Mouse (Mus musculus): Measurements from ENCODE around the gene Pak4.
A peak's percentile ranks its signal among the peaks of the same experiment; 100 is the strongest.
"Not testable (repeated sequence)": the region's sequence is repeated elsewhere in the genome, so short reads cannot be mapped to it uniquely, and the experiment has no call there.

The Pak4 gene

DNA sequence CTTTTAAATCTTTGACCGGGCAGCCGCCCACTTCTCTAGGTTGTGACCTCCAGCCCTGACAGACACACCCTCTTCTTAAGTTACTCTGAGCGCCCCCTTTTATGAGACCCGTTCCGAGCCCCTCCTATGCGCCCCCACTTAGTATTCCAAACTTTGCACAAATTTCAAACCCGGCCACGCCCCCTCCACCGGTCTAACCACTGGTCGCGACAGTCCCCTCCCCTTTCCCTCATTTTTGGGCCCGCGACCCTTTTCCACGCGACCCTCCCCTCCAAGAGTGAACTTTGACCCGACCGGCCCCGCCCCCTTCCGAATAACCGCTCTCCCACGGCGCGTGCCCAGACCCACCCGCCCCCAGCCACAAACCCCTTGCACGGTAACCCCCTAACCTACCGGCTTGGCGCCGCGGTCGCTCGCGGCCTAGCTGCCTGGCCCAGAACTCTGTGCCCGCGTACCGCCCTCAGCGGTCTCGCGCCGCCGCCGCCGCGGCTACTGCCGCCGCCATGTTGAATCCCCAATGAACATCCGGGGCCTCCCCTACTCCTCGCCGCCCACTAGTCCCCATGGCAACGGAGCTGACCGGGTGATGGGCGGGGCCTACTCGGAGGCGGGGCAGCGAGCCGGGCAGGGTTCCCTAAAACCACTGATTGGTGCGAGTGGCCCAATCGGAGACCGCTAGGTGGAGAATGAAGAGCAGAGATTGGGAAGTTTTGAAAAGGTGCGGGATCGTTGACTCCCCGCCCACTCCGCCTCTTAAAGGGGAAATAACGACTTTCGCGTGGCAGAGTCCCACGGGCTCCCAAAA lies at the start of gene Pak4, which contains the start of gene Samd4b:
Gene Pak4, minus strand, starts transcription at position 544 of the 805 bp plus-strand sequence.
Gene Samd4b, minus strand, starts transcription at position 503 of the 805 bp plus-strand sequence.
- DNase-seq (ENCODE audit: low spot score in 2 of 2), result peak; percentile 99 to 100

DNA sequence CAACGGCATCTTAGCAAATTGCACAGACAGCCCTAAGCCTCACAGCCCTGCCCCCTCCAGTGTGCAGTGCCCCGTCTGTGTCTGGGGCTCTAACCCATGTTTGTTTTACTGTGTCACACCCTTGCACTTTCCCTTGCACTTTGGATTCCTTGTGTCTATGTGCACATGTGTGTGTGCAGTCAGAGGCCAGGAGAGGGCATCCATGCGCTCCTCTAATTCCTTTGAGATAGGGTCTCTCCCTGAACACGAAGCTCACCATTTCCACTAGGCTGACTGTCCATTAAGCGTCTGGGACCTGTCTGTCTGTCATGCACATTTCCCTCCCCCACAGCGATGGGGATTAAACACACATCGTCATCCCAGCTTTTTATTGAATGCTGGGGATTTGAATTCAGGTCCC lies 49.0 kb upstream of the Pak4 start:
- peak in 1 of 2 experiments; percentile 18 for DNase-seq (ENCODE audit: low spot score in 2 of 2)

DNA sequence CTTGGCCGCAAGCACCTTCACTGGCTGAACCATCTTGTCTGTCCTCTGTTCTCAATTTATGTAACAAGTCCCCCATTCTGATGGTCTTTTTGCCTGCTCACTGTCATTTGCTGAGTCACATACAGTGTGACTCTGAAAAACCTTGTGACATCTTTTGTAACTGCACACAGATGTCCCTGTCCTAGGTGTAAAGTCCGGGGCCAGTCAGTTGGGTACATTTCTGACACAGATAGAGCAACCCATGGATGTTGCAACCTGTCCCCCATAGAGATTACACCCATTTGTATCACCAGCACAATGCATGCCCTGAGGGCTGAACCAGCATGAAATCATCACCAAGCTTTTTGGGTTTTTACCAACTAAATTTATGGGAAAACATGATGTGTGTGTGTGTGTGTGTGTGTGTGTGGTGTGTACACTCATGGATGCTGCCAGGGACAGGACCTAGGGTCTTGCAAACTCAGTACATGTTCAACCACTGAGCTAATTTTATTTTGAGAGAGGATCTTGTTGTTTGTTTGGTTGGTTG lies 48.0 kb upstream of the Pak4 start:
- no peak for DNase-seq (ENCODE audit: low spot score in 2 of 2)

DNA sequence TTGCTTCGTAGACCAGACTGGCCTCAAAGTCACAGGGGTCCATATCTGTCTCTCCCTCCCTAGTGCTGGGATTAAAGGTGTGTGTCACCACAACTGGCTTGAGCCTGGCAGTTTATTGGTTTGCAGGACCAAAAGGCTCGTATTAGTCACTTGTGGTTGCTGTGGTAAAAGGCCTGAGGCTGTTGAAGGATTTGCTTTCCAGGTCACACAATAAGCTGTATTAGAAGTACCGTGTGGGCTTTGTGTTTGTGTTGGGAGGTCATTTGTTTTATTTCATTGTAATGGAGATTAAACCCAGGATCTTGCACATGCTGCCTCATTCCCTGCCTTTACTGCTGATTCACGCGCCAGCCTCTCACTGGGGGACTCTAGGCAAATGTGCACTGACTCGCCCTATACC lies 47.4 kb upstream of the Pak4 start:
- no peak for DNase-seq (ENCODE audit: low spot score in 2 of 2)

DNA sequence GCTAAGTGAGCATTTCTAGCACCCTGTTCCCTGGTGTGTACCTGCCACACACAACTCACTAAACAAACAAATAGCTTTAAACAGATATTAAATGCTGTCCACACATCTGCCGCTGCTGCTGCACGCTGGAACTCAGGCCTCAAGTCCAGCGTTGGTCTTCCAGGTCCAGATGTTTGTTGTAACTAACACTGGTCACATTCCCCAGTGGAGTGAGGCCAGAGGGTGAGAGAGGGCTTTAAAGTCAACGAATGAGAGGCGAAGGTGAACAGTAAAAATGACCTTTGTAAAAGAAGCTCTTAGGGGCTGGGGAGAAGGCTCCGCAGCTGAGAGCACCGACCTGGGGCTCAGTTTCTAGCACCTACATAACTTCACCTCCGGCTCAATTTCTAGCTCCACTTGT lies 43.6 kb upstream of the Pak4 start:
- DNase-seq (ENCODE audit: low spot score in 2 of 2), result no peak

DNA sequence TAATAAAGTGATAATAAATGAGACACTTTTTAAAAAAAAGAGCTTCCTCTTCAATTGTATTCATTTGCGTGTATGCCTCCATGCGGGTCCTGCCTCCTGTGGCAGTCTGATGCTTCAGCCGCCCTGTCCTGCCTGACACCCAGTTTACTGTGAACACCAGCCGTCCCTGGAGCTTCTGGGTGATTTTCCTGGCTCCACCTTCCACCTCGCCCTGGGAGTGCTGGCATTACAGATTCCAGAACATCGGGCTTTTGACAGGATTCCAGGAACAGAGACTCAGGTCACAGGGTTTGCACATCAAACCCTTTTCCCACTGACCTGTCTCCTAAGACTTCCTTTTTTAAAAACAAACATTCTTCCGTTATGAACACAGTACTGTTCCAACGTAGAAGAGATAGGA lies 39.5 kb upstream of the Pak4 start:
- DNase-seq (ENCODE audit: low spot score in 2 of 2), result no peak

DNA sequence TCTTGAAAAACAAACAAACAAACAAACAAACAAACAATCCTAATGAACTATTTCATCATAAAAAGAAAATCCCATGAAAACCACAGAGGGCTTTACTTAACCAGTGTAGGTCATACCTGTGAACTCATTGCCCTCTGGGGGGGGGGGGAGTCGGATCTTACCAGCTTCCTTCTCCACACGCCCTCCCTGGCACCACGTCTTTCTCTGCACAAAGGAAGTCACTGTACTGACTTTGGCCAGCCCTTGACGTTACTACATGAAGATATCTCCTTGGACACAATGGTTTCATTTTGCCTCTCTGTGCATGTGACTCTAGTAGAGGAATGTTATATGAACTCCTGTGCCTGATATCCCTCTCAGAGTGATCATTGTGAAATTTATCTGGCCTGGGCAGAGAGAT lies 36.1 kb upstream of the Pak4 start:
- no peak for DNase-seq (ENCODE audit: low spot score in 2 of 2)

DNA sequence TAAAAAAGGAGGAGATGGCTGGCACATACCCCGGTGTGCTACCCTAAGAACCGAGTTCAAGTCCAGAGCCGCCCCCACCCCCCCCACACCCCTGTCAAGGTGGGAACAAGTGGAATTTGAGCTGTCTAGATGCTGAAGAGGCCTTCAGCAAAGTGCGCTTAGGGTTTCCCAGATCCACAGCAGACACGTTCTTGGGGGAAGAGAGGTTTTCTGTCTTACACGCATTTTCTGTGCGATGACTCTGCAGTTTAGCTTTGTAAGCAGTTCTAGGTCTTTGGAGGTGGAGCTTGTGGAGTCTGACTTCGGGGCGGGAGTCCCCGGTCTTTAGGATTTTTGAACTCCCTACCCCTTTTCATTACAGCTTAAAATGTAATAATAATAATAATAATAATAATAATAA lies 33.1 kb upstream of the Pak4 start, which contains the start of gene Acp7:
Gene Acp7, minus strand, starts transcription at position 260 of the 400 bp plus-strand sequence.
- no peak for DNase-seq (ENCODE audit: low spot score in 2 of 2)

DNA sequence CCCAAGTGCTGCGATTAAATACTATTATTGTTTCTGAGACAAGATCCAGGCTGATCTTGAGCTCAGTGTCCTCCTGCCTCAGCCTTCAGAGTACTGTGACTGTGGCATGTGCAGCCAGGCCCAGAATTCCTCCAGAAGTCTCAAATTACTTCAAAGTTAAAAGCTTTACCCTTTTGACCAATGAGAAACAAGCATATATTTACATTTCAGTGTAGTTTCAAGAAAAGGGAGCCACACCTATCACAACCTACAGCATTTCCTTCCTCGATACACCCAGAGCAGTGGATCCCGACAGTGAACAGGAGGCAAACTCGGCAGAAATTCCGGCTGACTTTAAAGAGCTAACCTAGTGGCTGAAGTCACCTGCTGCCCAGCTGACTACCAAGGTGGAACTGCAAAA lies 26.8 kb upstream of the Pak4 start:
- DNase-seq (ENCODE audit: low spot score in 2 of 2), result no peak

DNA sequence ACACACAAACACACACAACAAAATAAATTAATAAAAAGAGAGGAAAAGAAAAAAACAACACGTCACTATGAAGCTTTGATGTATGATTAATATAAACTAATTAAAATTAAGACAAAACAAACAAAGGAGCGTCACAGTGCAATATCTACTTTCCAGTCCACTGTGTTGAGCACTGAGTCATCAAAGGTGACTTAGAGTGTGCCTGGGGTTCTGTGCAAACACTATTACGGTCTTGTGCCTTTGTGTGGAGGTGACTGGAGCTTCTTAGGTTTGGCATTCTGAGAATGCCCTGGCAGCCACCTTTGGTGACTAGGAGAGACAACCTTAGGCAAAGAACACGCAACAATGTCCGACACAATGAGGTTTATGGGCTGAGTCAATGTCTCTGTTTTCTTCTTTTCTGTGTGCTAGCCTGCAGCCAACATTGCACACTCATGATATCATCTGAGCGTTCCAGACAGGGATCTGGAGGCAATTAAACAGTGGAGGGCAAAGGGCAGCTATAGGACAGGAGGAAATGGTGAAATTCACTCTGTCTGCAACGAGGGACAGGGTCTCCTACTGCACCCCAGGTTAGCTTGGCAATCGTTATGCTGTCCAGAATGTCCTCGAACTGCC lies 21.2 kb upstream of the Pak4 start:
- DNase-seq (ENCODE audit: low spot score in 2 of 2), result no peak

DNA sequence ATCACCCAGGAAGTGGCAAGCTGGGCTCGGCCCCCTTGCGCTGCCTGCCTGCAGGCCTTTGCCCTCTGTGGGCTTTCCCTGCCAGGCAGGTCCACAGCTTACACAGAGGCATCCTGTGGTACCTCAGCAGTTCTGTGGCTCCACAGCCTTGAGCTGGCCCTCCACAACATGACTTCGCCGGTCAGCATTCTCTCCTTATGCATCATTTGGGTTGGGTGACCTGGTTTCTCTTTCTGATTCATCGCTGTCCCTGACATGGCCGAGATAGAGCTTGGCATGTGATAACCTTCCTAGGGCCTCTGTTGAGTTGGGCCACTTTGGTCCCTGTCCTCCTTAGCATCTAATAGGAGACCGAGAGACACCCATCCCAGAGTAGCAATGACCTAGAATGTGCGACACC lies 8.0 kb upstream of the Pak4 start:
- DNase-seq (ENCODE audit: low spot score in 2 of 2), result no peak

DNA sequence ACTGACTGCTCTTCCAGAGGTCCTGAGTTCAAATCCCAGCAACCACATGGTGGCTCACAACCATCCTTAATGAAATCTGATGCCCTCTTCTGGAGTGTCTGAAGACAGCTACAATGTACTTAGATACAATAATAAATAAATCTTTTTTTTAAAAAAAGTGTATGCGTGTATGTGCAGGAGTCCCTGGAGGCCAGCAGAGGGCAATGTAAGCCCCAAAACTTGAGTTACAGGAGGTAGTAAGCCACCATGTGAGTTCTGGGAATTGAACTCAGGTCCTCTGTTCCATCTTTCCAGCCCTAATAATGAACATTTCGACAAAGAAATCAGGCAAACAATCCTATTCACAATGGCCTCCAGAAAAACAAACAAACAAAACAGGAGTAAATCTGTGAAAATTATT lies 5.8 kb upstream of the Pak4 start:
- DNase-seq (ENCODE audit: low spot score in 2 of 2), result not testable (repeated sequence)

DNA sequence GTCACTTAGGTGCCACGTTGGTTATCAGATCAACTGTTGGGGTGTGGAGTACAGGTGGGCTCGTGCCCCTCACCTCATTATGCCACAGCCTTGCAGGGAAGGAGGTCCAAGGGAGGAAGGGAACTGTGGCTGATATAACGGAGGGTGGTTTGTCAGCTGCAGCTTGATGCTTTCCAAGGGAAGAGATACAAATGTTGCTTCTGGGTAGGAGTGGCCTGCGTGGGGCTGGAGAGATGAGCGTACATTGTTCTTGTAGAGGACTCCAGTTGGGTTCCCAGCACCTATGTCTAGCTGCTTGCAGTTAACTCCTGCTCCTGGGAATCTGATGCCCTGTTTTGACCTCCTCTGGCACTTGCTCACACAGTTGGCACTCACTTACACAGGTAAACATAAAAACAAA lies 5.2 kb upstream of the Pak4 start:
- no peak for DNase-seq (ENCODE audit: low spot score in 2 of 2)

DNA sequence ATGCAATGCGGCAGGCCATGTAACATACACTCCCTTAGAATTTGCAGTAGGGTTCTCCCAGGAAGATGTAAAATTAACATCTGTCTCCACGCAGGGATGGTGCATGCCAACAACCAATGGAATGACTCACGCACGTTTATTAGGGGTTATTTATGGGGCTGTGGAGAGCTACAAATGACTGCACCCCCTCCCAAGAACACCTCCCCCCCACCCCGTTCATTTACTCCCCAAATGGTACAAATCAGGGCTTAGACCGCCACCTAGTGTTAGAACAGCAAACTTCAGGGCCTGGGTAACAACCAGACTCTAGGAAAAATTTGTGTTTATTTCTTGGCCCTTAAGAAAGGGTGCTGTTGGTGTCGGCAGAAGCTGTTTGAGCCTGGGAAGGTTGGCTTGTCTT lies 3.7 kb upstream of the Pak4 start:
- peak; percentile 40 to 69 for DNase-seq (ENCODE audit: low spot score in 2 of 2)

DNA sequence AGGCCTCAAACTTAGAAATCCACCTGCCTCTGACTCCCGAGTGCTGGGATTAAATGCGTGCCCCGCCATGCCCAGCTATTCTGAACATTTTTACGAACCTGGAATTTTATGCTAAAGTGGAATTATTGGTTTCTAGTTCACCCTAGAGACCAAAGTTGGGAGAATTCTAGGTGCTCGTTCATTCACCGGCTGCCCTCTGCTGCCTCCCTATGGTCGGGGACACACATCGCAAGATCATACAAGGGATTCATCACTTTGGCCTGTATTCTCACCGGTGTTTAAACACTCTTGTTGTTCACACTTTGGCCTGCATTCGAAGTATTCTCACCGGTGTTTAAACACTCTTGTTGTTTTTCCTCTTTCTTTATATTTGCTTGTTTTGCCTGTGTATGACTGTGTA lies 3.0 kb upstream of the Pak4 start:
- peak; percentile 60 to 83 for DNase-seq (ENCODE audit: low spot score in 2 of 2)

DNA sequence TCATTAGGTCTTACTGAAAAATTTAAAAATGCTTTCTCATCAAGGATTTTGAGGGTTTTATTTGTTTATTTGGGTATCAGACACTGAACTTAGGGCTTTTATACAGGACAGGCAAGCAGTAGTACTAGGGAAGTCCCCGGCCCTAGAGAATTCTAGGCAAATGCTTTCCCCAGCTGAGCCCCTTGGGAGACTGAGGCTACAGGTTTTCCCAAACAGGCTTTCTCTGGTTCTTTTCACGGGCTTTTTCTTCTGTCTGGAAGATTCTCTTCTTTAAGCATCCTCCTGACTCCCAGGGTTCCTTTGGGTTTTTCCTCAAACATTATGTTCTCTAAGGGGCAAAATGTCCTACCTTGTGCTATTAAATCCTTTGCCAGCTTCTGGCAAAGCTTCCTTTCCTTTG lies 966 bp upstream of the Pak4 start:
- no peak for DNase-seq (ENCODE audit: low spot score in 2 of 2)

DNA sequence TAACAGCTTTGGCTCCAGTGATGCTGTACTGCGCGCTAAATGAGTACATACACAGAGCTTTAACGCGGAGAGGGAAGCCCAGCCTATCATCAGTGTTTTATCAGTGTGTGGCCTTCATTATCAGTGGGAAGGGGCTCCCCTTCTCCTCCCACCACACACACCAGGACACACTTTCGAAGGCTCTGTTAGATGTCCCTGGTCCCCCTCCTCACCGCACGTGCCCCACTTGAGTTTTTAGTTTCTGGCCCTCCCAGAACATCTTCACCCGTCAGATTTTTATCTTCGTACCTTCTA lies 761 bp downstream of the Pak4 start:
- DNase-seq (ENCODE audit: low spot score in 2 of 2), result no peak

DNA sequence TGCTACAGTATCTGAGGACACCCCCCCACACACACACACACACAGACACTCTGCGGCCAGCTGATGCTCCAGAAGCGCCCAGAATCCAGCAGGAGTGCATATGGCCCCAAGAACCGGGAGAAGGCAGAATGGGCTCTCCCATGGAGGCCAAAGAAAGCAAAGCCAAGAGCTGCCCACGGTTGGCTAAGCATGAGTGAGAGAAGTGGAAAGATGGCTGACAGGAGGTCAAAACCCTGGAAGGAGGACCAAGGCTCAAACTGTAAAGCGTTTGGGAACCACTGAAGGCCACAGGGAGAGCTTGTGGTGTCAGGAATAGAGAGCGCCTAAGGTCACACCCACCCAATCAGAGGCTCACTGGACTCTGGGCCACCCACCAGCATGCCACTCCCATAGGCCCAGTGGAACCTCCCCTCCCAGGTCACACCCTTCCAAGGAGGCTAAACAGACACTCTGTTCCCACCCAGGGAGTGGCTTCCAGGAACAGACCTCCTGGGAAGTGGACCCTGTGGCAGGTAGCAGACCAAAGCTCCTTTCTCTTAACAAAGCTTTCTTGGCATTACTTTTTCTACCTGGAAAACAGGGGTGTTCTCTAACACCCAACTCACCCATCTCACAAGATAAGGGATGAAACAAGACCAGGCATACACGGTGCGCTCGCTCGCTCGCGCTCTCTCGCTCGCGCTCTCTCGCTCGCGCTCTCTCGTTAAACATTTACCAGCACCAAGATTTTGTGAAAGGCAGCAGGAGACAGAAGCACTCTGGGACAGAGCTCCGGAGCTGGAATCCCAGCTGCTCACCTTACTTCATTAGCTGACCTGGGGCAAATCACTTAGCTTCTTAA lies 1.3 kb downstream of the Pak4 start:
- no peak for DNase-seq (ENCODE audit: low spot score in 2 of 2)

DNA sequence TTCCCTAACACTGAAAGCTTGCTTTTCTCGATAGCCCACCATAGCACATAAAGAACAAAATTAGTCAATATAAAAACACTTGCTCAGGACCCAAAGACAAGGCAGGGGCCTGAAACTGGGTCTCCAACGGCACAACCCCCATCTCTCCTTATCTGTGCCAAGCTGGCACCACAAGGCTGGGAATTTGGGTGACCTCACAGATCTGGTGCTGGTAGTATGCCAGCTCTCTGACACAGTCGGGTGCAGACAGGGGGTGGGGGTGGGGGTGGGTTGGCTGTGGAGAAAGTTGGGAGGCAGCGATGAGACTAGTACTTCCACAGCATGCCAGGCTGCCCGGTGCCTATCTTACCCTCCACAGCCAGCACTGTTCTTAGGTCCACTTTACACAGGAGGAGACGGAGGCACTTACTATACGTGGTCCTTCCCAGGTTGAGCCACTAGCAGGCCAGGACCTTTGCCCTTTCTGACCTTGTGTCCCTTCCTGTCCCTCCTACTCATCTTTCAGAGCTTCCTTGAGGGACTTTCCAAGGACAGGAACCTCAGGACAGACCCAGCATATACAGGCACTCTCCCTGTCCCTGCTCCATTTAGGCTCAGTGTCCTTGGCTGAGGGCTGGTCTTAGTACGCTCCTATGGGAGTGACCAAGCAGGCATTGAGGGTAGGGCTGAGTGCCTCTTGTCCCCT lies 2.1 kb downstream of the Pak4 start:
- DNase-seq (ENCODE audit: low spot score in 2 of 2), result no peak

DNA sequence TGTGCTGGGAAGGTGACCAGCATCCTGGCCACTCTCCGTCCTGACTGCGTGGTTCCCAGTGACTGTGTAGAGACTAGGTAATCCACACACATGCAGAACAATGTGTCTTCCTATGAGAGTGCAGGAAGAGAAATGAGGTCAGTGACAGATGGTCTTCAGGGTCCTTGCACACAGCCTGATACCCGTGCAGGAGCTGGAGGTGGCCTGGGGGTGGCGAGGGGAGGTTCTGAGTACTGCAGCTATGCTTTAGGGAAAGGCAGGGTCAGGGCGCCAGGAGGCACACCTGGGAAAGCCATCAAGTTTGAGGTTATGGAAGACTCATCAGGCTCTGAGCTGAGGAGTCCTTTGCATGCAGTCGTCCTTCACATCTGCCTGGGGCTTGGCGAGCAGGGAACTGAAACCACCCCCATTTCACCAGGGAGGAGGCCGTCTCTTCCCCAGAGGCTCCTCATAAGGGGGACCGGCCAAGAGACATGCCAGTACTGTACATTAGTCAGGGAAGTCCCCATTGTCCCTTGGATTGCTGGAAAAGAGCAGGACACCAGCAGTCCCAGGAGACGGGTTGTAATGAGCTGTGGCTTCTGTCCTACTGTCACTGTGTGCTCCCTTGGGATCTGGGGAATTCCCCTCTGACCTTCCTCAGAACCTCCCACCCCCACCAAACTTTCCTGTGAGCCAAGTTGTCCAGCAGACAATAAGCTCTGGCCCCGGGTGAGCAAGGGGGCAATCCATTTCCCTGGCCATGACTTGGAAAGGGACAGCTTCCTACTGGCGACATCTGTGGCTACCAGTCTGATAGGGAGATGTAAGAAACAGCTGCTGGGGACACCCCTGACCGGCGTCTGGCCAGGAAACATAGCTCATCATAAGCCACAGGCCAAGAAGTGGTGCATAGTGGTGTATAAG lies 4.5 kb downstream of the Pak4 start:
- DNase-seq (ENCODE audit: low spot score in 2 of 2), result no peak

DNA sequence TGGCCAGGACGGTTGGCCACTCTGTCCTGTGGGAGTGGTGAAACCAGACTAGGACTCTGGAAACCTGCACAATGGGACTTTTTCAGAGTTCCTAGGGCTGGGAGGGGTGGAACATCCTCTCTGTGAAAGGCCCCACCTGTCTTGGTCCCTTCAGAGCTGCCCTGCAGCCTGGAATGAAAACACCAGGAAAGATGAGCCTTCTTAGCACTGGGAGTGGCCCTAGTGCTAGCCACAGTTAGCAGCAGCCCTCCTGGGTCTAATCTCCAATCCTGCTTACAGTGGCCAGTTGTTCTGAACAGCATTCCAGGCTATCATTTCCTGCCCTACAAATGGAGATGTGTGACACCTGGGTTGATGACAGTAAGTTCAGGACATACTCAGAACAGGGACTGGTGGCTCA lies 6.1 kb downstream of the Pak4 start:
- DNase-seq (ENCODE audit: low spot score in 2 of 2), result no peak

Measured in thymus, postnatal 10 days (tissue).